Mouse (Mus musculus) heart, adult 2 months (tissue): ENCODE results near the gene Add3. TPM values are rescaled to one million over a fixed set of nuclear protein-coding genes. Genes with fewer than 3 reads are reported as not detected.
A peak's percentile ranks its signal among the peaks of the same experiment; 100 is the strongest.

Source experiments
- DNase-seq, 2 experiments: peaks; one replicate each; pipeline ENCODE4 v3.0.0; 2021
- H3K27ac ChIP-seq: fragments of 200-600 bp; 2 replicates; pipeline ENCODE4 v1.8.1; 2022
- H3K27me3 ChIP-seq: fragments of 200-500 bp; 2 replicates; pipeline ENCODE4 v1.6.1; 2012; ENCODE audit warnings: mild to moderate bottlenecking, low read length, inconsistent platforms, mixed read lengths; ENCODE audit not compliant: control insufficient read depth, insufficient read depth
- H3K36me3 ChIP-seq: fragments of 200-500 bp; 2 replicates; pipeline ENCODE4 v1.6.1; 2012; ENCODE audit warnings: low read length, inconsistent platforms; ENCODE audit not compliant: control insufficient read depth, insufficient read depth
- H3K4me1 ChIP-seq: fragments of 200-500 bp; 2 replicates; pipeline ENCODE4 v1.6.1; 2011; ENCODE audit warnings: low read length; ENCODE audit not compliant: control insufficient read depth, insufficient read depth
- H3K4me3 ChIP-seq: fragments of 200-600 bp; 2 replicates; pipeline ENCODE4 v1.8.1; 2022
- H3K79me2 ChIP-seq: fragments of 200-500 bp; replicated peaks from 2 replicates; pipeline ENCODE4 v1.6.1; 2012; ENCODE audit warnings: mild to moderate bottlenecking, inconsistent platforms, low read length, moderate library complexity, mixed read lengths; ENCODE audit not compliant: control insufficient read depth, insufficient read depth
- H3K9ac ChIP-seq: fragments of 200-500 bp; 2 replicates; pipeline ENCODE4 v1.6.1; 2012; ENCODE audit warnings: low read depth, mild to moderate bottlenecking, control low read depth, inconsistent platforms, low read length, mixed read lengths
- CTCF ChIP-seq: fragments of 200-600 bp; IDR thresholded peaks from 2 replicates; pipeline ENCODE4 v1.8.1; 2022; ENCODE audit warnings: antibody characterized with exemption, mild to moderate bottlenecking, moderate library complexity
- EP300 ChIP-seq: fragments of 200-500 bp; IDR thresholded peaks from 2 replicates; pipeline ENCODE4 v1.6.1; 2011; ENCODE audit warnings: low read depth, low read length, control low read depth; ENCODE audit not compliant: insufficient read depth
- POLR2A ChIP-seq: fragments of 200-500 bp; IDR thresholded peaks from 2 replicates; pipeline ENCODE4 v1.6.1; 2011; ENCODE audit warnings: mild to moderate bottlenecking, low read depth, low read length, control low read depth; ENCODE audit not compliant: insufficient read depth
- WGBS: fragments of 180-500 bp; shearing (Covaris S2); methylation state at CpG from one replicate; pipeline ENCODE4 v1.1.7; 2018; 5-methylcytosine and 5-hydroxymethylcytosine counted together
- intact Hi-C: fragments of 180-260 bp; cut with DNase I; formaldehyde crosslinking; loops from one replicate; pipeline ENCODE4 v1.15.1; 2025
- polyA plus RNA-seq: library from polyadenylated mRNA; depleted of rRNA; stranded (reverse); fragments of >200 nt; gene quantifications from 2 replicates; pipeline ENCODE4 v1.2.3, GENCODE M21; 2012
- total RNA-seq, 2 experiments: library from RNA; stranded (reverse); gene quantifications; 2 replicates each; pipeline ENCODE4 v1.2.3; 2021

Add3 gene
- total and polyA plus RNA-seq, 3 experiments: 25.2 to 50.5 (median 38.9) TPM

DNA sequence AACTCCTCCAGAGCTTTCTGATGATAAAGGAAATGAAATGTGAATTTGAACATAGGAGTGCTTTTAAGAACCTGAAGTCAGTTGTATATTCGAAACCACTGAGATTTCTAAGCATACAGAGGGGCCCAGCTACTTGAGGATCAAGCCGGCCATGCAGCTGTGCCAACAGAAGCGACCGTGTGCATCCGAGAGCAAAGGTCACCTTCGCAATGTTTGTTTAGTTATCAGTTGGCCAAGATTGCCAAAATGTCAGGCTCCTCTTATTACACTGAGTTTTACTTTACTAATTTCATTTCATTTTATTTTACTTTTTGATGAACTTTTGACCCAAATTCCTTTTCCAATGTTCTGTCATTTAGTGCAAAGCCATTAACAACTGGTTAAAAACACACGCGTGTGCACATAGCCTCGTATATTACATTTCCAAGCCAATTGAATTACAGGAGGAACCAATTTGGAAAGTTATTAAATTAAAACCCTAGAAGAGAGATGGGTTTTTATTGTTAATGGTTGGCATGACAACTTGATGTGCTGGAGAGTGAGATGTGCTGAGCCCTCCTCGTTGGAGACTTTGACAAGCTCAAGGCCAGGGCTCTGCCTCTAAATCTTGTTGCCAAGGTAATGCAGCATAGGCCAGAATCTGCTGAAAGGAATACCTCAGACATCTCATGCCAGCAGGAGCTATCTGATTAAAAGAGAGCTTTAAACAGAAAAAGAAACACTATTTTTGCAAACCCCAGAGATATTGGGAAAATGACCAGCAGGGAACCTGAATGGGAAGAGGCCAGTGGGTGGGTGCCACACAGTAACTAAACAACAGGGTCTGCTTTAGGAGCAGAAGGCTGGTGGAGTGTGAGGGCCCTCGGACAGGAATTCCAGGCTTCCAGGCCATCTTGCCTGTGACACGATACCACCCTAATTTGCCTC lies 38.6 kb upstream of the Add3 start:
- WGBS: 86% methylated on average over 12 of the region's 12 CpGs
- intact Hi-C loops: no loop called here
- H3K27ac ChIP-seq: no peak overlapping the region
- TF ChIP-seq POLR2A (no peak), CTCF (no peak), EP300 (no peak)
- H3K9ac ChIP-seq: no peak overlapping the region
- H3K4me3 ChIP-seq: no peak overlapping the region
- H3K79me2 ChIP-seq: no peaks in the 10 kb centered on the region
- no peaks in the 10 kb centered on the region; the same call in 1 of the 2 replicates for H3K4me1 ChIP-seq
- DNase-seq: no peak
- no peaks in the 10 kb centered on the region for H3K36me3 ChIP-seq
- no peaks in the 10 kb centered on the region for H3K27me3 ChIP-seq

DNA sequence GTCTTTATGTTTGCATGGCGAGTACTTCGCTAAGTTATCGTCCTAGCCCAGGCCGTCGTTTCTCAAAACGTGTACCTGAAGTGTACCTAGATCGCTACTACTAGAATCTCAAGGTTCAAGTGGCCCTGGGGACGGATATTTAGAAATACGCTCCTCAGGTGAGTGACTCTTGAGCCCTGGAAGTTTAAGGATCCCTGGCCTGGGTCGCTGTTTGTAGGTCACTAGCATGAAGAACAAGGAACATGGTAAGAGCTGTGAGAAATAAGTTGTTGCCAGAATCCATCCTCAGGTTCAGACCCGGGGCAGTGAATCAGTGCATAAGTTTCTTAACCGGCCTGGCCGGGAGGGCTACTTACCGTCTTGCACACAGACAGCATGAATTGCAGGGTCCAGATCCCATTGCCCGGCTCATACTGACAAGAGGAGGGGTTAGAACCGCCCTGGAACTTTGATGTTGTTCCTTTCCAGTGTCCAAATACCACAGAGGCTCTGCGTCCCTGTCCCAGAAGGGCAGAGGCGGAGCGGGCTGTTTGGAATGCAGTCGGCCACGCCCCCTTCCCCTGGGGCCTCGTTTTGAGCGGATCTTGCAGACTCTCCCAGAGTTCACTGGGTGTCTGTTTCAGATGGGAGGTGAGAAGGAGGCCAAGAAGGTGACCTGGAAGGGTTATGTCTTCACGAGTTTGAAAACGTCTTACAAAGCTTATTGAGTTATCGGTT lies 34.7 kb upstream of the Add3 start:
- Histone ChIP-seq H3K36me3 (no peaks in the 10 kb centered on the region), H3K4me1 (no peaks in the 10 kb centered on the region; the same call in 1 of the 2 replicates), H3K4me3 (no peak overlapping the region), H3K9ac (no peak overlapping the region), H3K27me3 (no peaks in the 10 kb centered on the region), H3K27ac (no peak overlapping the region), H3K79me2 (no peaks in the 10 kb centered on the region)
- no peak for TF ChIP-seq POLR2A
- TF ChIP-seq EP300: no peak
- TF ChIP-seq CTCF: no peak
- WGBS: 53% methylated on average over 26 of the region's 26 CpGs
- intact Hi-C loops: no loop called here
- peak; percentile 69 to 71 for DNase-seq

DNA sequence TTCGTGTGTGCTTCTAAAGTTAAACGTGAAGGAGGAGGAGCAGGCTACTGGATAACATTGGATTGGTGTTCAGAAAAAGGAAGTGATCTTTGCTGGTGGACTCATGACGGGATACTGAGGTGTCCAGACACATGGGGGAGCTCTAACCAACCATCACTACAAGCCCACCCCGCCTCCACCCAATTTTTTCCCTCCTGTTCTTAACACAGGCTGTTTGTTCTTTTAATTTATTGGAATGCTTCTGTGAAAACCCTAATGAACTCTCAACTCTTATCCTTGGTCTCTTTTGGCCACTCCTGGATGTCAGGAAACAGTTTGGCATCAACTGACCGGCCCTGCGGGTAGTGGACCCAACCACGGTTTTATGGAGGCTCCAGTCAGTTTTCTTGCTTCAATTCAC lies 33.3 kb upstream of the Add3 start:
- Histone ChIP-seq H3K4me1 (peaks cover 3% of the 10 kb centered on the region), H3K27ac (peak overlapping the region; percentile 10), H3K9ac (no peak overlapping the region), H3K4me3 (no peak overlapping the region), H3K79me2 (no peaks in the 10 kb centered on the region), H3K27me3 (no peaks in the 10 kb centered on the region), H3K36me3 (no peaks in the 10 kb centered on the region)
- intact Hi-C loops: no loop called here
- no peak for TF ChIP-seq POLR2A
- peak; percentile 59 for TF ChIP-seq CTCF
- 66% methylated on average over 7 of the region's 7 CpGs for WGBS
- peak in 1 of 2 experiments; percentile 44 for DNase-seq

DNA sequence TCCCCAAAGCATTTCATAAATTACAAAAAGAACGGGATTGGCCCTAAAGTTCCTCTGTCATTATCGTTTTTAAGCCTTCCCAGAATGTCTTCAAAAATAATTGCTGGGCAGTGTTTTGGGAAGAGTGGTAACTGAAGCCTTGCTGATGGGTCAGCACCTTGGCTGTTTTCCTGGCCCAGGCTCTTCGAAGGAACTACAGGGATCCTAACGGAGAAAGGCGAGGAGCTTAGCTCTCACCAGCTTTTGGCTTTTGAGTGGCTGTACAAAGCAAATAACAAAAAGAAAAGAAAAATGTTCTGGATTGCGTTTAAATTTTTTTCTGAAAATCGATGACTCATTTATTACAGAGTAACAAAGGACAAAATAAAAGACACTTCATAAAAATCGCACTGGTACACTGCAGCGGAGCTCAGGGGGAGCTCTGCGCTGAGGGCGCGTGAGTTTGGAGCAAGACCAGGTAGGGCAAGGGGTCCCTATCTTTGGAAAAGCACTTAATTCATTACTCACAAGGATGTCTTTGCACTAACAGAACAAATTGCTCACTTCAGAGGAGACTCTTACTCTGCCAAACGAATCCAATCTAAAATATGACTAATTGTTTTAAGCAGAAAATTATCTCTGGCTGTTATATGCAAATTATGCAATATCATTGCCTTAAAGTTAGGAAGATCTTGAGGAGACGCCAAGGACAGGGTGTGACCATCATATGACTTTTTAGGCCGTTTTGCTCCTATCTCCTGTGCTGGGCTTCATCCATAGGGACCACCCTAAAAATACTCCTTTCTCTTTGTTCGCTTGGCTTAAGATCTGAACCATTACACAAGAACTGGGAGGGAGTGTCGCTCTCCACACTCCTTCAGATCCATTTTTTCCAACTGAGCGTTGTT lies 32.6 kb upstream of the Add3 start:
- H3K36me3 ChIP-seq: no peaks in the 10 kb centered on the region
- H3K27ac ChIP-seq: peak overlapping the region; percentile 10
- no peak overlapping the region for H3K4me3 ChIP-seq
- 74% methylated on average over 18 of the region's 18 CpGs for WGBS
- peak in 1 of 2 experiments; percentile 35 for DNase-seq
- H3K79me2 ChIP-seq: no peaks in the 10 kb centered on the region
- H3K27me3 ChIP-seq: no peaks in the 10 kb centered on the region
- H3K9ac ChIP-seq: no peak overlapping the region
- intact Hi-C loops: no loop called here
- TF ChIP-seq POLR2A: no peak
- no peak for TF ChIP-seq CTCF
- TF ChIP-seq EP300: no peak
- H3K4me1 ChIP-seq: peaks cover 3% of the 10 kb centered on the region

DNA sequence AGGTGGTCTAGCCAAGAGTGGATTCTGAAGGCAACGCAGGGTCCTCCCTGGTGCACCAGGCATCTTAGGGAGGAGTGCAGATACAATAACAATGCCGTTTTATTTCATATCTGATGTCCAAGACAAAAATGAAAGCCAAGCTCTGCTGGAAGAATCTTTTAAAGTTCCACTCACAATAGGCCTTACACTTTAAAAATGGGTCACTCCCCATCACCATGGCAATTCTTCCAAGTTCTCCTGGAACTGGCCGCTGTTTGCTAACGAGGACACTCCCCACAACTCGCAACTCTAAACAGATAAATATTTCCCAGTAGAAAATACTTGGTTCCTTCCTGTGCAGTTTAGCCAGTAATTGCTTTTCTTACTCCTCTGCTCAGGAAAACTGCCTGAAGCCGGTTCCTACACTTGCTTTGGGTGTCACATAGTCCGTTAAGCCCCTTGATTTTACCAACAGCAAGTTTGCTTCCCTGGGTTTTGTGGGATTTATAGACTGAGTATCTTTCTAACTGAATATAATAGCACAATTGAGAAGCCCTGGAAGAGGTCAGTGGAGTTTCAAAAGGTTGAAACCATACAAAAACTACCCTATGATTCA lies 28.1 kb upstream of the Add3 start:
- intact Hi-C loops: no loop called here
- Histone ChIP-seq H3K9ac (no peak overlapping the region), H3K27me3 (no peaks in the 10 kb centered on the region), H3K27ac (peak overlapping the region; percentile 51), H3K79me2 (no peaks in the 10 kb centered on the region), H3K4me1 (peaks cover 3% of the 10 kb centered on the region), H3K4me3 (no peak overlapping the region), H3K36me3 (no peaks in the 10 kb centered on the region)
- TF ChIP-seq EP300 (no peak), POLR2A (no peak), CTCF (no peak)
- WGBS: 42% methylated on average over 7 of the region's 7 CpGs
- DNase-seq: peak in 1 of 2 experiments; percentile 52
